Mouse (Mus musculus) midbrain, postnatal 0 days (tissue): ENCODE measurements around the gene Gm35549. TPM values are rescaled to one million over a fixed set of nuclear protein-coding genes. Genes with fewer than 3 reads are reported as not detected.

Experiments
- ATAC-seq: fragments of 200-750 bp; cut with Nextera tagmentation; 2 replicates; pipeline ENCODE4 v1.8.0; 2017; ENCODE audit warnings: moderate number of reproducible peaks, mild to moderate bottlenecking, moderate TSS enrichment, moderate library complexity; ENCODE audit not compliant: low FRiP score
- DNase-seq: peaks from one replicate; pipeline ENCODE4 v3.0.0-alpha.2; 2015; ENCODE audit warnings: low spot score
- H3K27ac ChIP-seq: fragments of 300-500 bp; sonication (generic); 2 replicates; pipeline ENCODE4 v1.5.1; 2014; ENCODE audit warnings: low read depth, mild to moderate bottlenecking, low read length, mixed read lengths
- H3K27me3 ChIP-seq: fragments of 300-500 bp; sonication (generic); 2 replicates; pipeline ENCODE4 v1.6.1; 2014; ENCODE audit warnings: low read length, control low read depth, mixed read lengths; ENCODE audit not compliant: insufficient read depth
- H3K36me3 ChIP-seq: fragments of 300-500 bp; sonication (generic); 2 replicates; pipeline ENCODE4 v1.6.1; 2014; ENCODE audit warnings: low read length, control low read depth, mixed read lengths; ENCODE audit not compliant: insufficient read depth
- H3K4me1 ChIP-seq: fragments of 300-500 bp; sonication (generic); 2 replicates; pipeline ENCODE4 v1.6.1; 2014; ENCODE audit warnings: mild to moderate bottlenecking, control low read depth, antibody characterized with exemption, low read length, mixed read lengths; ENCODE audit not compliant: insufficient read depth
- H3K4me2 ChIP-seq: fragments of 300-500 bp; sonication (generic); 2 replicates; pipeline ENCODE4 v1.6.1; 2014; ENCODE audit warnings: low read depth, mild to moderate bottlenecking, low read length, mixed read lengths; ENCODE audit not compliant: poor library complexity, severe bottlenecking
- H3K4me3 ChIP-seq: fragments of 300-500 bp; sonication (generic); 2 replicates; pipeline ENCODE4 v1.5.1; 2014; ENCODE audit warnings: low read depth, mild to moderate bottlenecking, low read length, moderate library complexity
- H3K9ac ChIP-seq: fragments of 300-500 bp; sonication (generic); replicated peaks from 2 replicates; pipeline ENCODE4 v1.6.1; 2014; ENCODE audit warnings: mild to moderate bottlenecking, low read length, moderate library complexity, mixed read lengths; ENCODE audit not compliant: poor library complexity, severe bottlenecking
- H3K9me3 ChIP-seq: fragments of 300-500 bp; sonication (generic); 2 replicates; pipeline ENCODE4 v1.6.1; 2016; ENCODE audit warnings: low read length, control low read depth
- CTCF ChIP-seq: IDR thresholded peaks from 2 replicates; pipeline ENCODE4 v1.5.1; 2016; ENCODE audit warnings: antibody characterized with exemption, mild to moderate bottlenecking
- WGBS: fragments of 180-500 bp; shearing (Covaris S2); extraction: QIAGEN DNeasy Blood & Tissue Kit; methylation state at CpG from one replicate; pipeline ENCODE4 v1.1.7; 2014; 5-methylcytosine and 5-hydroxymethylcytosine counted together
- polyA plus RNA-seq: library from polyadenylated mRNA; unstranded; fragments of >200 nt; fragmentation: Nextera tagmentation; extraction: Ambion mirVana; gene quantifications from 2 replicates; pipeline ENCODE4 v1.2.1, GENCODE M21; 2015
- total RNA-seq: library from RNA; depleted of rRNA; stranded (reverse); fragments of >200 nt; gene quantifications from 2 replicates; pipeline ENCODE4 v1.2.3, GENCODE M21; 2014; rRNA removed

The Gm35549 gene
- total and polyA plus RNA-seq, 2 experiments from 2014 or later = 0.27 TPM; not detected in 1

DNA sequence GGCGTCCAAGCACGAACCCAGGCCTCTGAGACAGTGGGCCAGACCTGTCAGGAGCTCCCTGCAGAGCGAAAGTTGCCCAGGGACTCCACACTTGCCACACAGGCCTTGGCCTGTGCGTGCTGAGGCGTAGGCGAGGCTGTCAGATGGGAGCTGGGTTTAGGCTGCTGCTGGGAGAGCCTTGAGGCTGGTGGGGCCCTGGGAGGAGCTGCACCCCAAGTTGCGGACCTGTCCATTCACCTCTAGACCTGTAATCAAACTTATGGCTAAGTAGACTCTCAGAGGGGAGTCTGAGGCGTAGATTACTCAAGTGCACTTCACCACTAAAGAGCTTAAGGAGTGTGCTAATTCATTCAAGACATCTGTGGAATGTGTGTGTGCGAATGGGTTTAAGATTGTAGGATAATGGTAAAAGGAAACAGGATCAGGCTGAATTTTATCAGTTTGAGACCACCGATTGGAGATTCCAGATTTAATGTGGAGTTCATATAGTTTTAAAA lies 37.9 kb downstream of the Gm35549 start:
- ATAC-seq = no peak
- Histone ChIP-seq H3K9ac (peak overlapping the region; percentile 73), H3K9me3 (no peaks in the 10 kb centered on the region), H3K4me2 (peak overlapping the region; percentile 89), H3K36me3 (peaks cover 5% of the 10 kb centered on the region; the same call in 1 of the 2 replicates), H3K27ac (peak overlapping the region; percentile 92), H3K4me1 (peaks cover 4% of the 10 kb centered on the region), H3K4me3 (peak overlapping the region; percentile 65), H3K27me3 (no peaks in the 10 kb centered on the region)
- no peak for TF ChIP-seq CTCF
- DNase-seq = no peak
- 12% methylated on average over 10 of the region's 10 CpGs for WGBS

GRCm38 (mm10) chr9:122805053-122805844 lies 38.6 kb downstream of the Gm35549 start, which contains the start of gene Tcaim:
Gene Tcaim, plus strand, starts transcription at chr9:122805539.
- Histone ChIP-seq H3K9me3 (no peaks in the 10 kb centered on the region), H3K9ac (peak within 1 kb of the TSS; percentile 73), H3K36me3 (peaks cover 5% of the 10 kb centered on the region; the same call in 1 of the 2 replicates), H3K4me3 (peak within 1 kb of the TSS; percentile 65), H3K27me3 (no peaks in the 10 kb centered on the region), H3K4me1 (peaks cover 4% of the 10 kb centered on the region), H3K27ac (peak within 1 kb of the TSS; percentile 92), H3K4me2 (peak within 1 kb of the TSS; percentile 89)
- peak; percentile 96 for DNase-seq
- 7% methylated on average over 41 of the region's 42 CpGs for WGBS
- ATAC-seq = peak; percentile 99
- TF ChIP-seq CTCF = no peak

- 90% methylated on average over 1 of the region's 1 CpGs for WGBS
- no peaks in the 10 kb centered on the region for H3K4me1 ChIP-seq
- DNase-seq (no peak), ATAC-seq (no peak)
- H3K9ac ChIP-seq = no peak overlapping the region
- no peak for TF ChIP-seq CTCF
- no peak overlapping the region for H3K4me2 ChIP-seq
- H3K36me3 ChIP-seq = no peaks in the 10 kb centered on the region
- H3K27ac ChIP-seq = no peak overlapping the region
- no peaks in the 10 kb centered on the region for H3K27me3 ChIP-seq
- H3K4me3 ChIP-seq = no peak overlapping the region
- H3K9me3 ChIP-seq = no peaks in the 10 kb centered on the region
Observed at GRCm38 (mm10) chr9:122786534-122786933, 57.3 kb downstream of the Gm35549 start.

DNA sequence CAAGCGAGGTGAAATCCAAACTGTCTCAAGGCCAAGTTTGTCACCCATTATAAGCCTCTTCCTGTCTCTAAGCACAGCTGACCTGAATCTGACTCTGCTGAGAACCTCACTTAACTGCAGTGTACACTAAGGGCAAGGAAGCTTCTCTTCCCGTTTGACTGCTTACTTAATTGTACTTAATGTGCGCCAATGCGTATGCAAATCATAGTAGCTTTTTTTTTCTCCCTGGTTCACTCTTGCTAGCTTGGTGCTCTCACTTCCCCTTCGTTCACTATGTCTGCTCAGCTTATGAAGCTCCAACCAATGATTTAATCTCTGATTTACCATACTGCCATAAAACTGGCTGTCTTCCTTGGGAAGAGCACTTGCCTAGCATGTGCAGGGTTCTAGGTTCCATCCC lies 58.6 kb downstream of the Gm35549 start:
- TF ChIP-seq CTCF = no peak
- ATAC-seq = no peak
- no peaks in the 10 kb centered on the region for H3K27me3 ChIP-seq
- no peaks in the 10 kb centered on the region for H3K9me3 ChIP-seq
- H3K36me3 ChIP-seq = no peaks in the 10 kb centered on the region
- no peak overlapping the region for H3K9ac ChIP-seq
- no peak overlapping the region for H3K4me2 ChIP-seq
- no peak overlapping the region for H3K4me3 ChIP-seq
- 84% methylated on average over 5 of the region's 5 CpGs for WGBS
- DNase-seq = no peak
- no peaks in the 10 kb centered on the region for H3K4me1 ChIP-seq
- H3K27ac ChIP-seq = no peak overlapping the region

Other genes with a start within 250 kb of the Gm35549 start
- not detected in 2 replicates for gene Topaz1, start 96.7 kb downstream of the Gm35549 start, total RNA-seq
- not detected in 2 replicates for gene Topaz1, start 96.7 kb downstream of the Gm35549 start, polyA plus RNA-seq
- gene Tcaim, start 38.5 kb downstream of the Gm35549 start, total RNA-seq = 7.3 and 8.4 TPM in 2 replicates
- gene Tcaim, start 38.5 kb downstream of the Gm35549 start, polyA plus RNA-seq = 6.6 and 7.1 TPM in 2 replicates
- 126 and 187 TPM in 2 replicates for gene Zfp445, start 22.0 kb upstream of the Gm35549 start, total RNA-seq
- 70.3 and 77.6 TPM in 2 replicates for gene Zfp445, start 22.0 kb upstream of the Gm35549 start, polyA plus RNA-seq
- 5.7 and 8.2 TPM in 2 replicates for gene Zkscan7, start 41.6 kb upstream of the Gm35549 start, total RNA-seq
- 1.6 and 1.7 TPM in 2 replicates for gene Zkscan7, start 41.6 kb upstream of the Gm35549 start, polyA plus RNA-seq
- 8.7 and 10.0 TPM in 2 replicates for gene Zfp105, start 79.0 kb upstream of the Gm35549 start, total RNA-seq
- 6.8 and 7.8 TPM in 2 replicates for gene Zfp105, start 79.0 kb upstream of the Gm35549 start, polyA plus RNA-seq
- gene 1110059G10Rik, start 107.0 kb upstream of the Gm35549 start, total RNA-seq = 14.2 and 16.1 TPM in 2 replicates
- gene 1110059G10Rik, start 107.0 kb upstream of the Gm35549 start, polyA plus RNA-seq = 35.9 and 39.2 TPM in 2 replicates
- 6.8 and 20.1 TPM in 2 replicates for gene Kif15, start 107.0 kb upstream of the Gm35549 start, total RNA-seq
- gene Kif15, start 107.0 kb upstream of the Gm35549 start, polyA plus RNA-seq = 2.9 and 4.8 TPM in 2 replicates
- 17.4 and 18.4 TPM in 2 replicates for gene Tmem42, start 177.3 kb upstream of the Gm35549 start, total RNA-seq
- gene Tmem42, start 177.3 kb upstream of the Gm35549 start, polyA plus RNA-seq = 32.5 and 34.5 TPM in 2 replicates
- gene Tgm4, start 190.7 kb upstream of the Gm35549 start, total RNA-seq = 0.27 and 0.47 TPM in 2 replicates
- 0.42 and 0.48 TPM in 2 replicates for gene Tgm4, start 190.7 kb upstream of the Gm35549 start, polyA plus RNA-seq